Mouse (Mus musculus): ENCODE results near the gene Gm28308.

Gene Gm28308

GRCm38 (mm10) chr6:52155471-52155870, 57.7 kb downstream of the Gm28308 start:
- no peak for DNase-seq (ENCODE audit: low spot score)

DNA sequence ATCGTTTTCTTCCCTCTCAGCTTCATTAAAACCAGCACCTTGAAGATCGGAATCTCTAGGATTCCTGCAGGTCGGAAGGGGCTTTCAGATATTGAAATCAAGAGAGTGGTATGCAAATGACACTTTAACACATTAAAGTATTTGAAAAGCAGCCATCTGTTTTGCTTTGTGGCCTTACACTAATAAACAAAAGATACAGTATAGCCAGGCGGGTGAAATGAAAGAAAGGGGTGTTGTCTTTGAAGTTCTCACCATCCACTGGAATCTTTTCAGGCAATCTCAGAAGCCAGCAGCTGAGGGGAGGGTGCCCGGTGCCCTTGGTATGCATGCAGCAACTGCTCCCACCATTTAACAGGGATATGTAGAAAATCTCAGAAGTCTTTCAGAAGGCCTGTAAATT, 59.1 kb downstream of the Gm28308 start:
- DNase-seq (ENCODE audit: low spot score), result no peak

DNA sequence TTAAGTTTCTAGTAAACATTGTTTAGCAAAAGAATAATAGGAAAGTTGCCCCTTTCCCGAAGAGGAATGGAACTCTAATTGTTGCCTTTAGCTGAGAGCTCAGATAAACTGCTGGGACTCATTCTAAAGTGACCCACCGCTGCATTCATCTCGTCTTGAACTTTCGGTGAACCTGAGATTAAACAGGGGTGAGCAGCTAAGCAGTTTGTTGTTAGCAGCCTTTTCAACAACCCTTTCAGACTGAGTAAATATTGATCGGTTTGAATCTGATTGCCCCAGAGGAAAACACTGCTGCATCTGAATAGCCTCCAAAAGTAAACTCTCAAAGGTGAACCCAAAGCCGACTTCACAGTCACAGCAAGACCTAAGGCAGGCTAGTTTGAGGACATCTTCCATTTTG, 59.9 kb downstream of the Gm28308 start:
- DNase-seq (ENCODE audit: low spot score), result no peak

GRCm38 (mm10) chr6:52152226-52153193, 60.6 kb downstream of the Gm28308 start:
- no peak for DNase-seq (ENCODE audit: low spot score)

- DNase-seq (ENCODE audit: low spot score), result no peak
These were observed 61.6 kb downstream of the Gm28308 start for GRCm38 (mm10) chr6:52151571-52151970.

DNA sequence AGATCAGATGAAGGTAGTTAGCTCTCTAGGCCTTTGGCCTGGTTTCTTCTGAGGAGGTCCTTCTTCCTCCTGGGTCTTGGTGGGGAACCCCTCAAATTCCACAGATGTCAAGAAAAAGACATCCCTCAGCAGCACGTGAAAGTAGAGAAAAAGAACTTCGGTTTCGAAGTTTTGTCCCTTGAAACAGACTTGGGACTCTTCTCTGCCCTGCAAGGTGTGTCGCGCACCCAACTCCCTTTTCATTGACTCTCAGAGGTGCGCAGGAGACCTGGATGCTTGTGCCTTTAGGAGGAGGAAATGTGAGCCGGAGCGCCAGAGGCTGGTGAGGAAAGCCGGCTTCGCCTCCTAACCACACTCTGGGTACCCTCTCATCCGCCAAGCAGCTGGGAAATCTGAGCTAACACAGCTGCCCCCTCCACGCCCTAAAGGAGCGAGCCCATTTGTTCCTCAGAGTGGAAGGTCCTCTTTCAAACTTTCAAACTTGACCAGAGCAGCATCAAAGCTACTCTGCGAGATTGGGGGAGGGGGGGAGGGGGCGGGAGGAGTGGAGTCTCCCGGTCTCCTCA, 62.7 kb downstream of the Gm28308 start:
- no peak for DNase-seq (ENCODE audit: low spot score)

DNA sequence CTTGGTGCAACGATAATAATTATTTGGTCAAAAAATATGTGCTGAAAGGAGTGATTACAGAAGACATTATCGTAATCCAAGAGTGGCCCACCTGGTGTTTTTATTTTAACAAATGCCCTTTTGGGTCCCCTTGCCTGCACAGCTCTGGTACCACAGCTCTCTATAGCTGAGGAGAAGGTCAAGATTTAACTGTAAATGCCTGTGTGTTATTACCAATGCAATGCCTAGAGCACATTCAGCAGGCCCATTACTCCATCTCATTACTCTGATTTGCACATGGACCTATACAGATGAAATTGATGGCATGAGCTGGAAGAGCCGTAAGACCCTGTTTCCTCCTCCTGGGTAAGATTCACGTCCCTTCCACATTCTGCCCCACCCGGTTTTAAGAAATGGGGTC, 74.0 kb downstream of the Gm28308 start:
- DNase-seq (ENCODE audit: low spot score), result no peak

- no peak for DNase-seq (ENCODE audit: low spot score)
These were observed 74.6 kb downstream of the Gm28308 start for GRCm38 (mm10) chr6:52138576-52138975.

DNA sequence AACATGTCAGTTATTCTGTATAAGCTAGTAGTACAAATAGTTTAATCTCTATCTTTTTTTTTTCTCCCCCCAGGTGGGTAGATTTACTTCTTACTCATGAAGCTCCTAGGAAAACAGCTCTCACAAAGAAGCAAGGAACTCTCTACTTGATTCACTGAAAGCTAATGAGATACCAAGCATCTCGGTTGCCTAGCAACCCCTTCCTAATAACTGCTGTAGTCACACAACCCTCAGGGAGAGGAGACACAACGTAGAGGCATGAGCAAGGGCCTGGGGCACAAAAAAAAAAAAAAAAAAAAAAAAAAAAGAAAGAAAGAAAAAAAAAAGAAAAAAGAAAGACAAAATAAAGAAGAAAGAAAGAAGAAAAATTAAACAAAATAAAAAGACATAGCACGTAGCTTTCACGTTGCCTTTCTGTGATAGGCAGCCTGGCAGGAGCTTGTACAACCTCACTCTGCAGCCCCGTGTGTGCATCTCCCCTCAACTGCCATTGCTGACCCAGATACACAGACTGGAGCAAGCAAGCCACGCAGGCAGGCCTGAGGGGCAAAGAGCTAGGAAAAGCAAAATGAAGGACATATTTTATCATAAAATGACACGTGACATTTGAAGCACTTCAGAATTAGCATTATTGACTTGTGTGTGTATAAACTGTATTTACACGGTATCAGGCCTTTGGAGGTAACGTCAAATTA, 75.2 kb downstream of the Gm28308 start:
- DNase-seq (ENCODE audit: low spot score), result no peak

GRCm38 (mm10) chr6:52123673-52124072, 89.5 kb downstream of the Gm28308 start:
- DNase-seq (ENCODE audit: low spot score), result no peak

DNA sequence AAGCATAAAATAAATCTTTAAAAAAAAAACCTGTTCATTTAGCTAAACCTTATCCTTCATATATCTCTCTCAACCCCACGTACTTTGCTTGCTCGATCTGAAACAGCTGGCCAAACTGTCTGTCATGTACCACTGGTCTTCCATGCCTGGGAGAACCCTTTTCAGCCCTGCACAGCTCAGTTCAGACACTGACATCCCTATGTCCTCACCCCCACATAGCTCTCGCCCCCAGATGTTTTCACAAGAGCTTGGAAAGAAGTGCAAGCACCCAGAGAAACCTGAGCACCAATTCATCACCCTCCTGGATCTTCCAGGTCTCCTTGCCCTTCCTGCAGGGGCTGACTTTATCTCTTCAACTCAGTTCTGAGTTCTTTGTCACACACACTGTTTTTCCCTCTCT, 92.0 kb downstream of the Gm28308 start:
- DNase-seq (ENCODE audit: low spot score), result no peak

DNA sequence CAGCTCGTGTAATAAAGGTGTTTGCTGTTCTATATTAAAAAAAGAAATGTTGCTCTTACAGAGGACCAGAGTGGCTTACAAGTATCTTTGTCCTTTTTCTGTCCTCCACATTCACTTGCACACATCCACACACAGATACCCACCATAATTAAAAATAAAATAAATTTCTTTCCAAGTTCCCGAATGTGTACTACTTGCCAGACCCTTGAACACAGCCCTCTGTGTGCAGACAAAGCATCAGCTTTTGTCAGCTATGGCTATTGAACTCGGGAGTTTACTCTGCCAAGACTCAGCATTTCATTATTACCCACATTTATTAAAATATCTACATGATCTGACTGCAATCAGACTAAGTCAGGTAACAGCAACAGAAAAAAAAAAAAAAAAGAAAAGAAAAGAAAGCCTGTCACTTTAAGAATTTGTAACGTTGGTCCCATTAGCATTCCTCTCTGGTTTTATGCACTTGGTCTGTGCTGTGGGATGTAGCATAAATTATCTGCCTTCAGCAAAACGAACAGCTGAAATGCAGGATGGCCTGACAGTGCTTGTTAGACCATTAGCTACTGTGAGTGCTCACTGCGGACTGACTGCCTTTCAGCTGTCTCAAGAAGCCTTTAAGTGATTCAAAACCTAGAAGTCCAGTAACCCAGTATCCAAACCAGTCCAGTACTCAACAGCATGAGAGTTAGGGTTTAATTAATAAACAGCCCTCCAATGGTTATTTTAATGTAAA, 94.1 kb downstream of the Gm28308 start:
- no peak for DNase-seq (ENCODE audit: low spot score)

DNA sequence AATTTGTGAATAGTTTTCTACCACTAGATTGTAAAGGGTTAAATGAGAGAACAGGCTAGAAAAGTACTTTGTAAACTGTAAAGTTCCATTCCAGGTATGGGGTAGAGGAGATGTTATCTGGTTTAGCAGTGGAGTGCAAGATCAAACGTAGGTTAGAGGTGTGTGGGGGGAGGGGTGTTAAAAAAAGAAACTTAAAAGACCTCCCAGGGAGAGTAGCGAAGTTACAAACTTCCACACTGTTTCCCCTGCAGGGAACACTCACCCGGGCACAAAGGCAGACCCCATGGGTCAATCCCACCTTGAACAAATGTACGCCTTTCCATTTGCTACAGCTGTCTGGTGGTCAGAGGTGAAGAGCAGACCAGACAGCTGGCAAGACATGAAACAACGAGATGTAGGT, 97.2 kb downstream of the Gm28308 start:
- DNase-seq (ENCODE audit: low spot score), result no peak

All from left cerebral cortex, adult 11 months (tissue).